Mouse (Mus musculus): Measurements from ENCODE around the gene Rpl27a.
A peak's percentile ranks its signal among the peaks of the same experiment; 100 is the strongest.

DNA sequence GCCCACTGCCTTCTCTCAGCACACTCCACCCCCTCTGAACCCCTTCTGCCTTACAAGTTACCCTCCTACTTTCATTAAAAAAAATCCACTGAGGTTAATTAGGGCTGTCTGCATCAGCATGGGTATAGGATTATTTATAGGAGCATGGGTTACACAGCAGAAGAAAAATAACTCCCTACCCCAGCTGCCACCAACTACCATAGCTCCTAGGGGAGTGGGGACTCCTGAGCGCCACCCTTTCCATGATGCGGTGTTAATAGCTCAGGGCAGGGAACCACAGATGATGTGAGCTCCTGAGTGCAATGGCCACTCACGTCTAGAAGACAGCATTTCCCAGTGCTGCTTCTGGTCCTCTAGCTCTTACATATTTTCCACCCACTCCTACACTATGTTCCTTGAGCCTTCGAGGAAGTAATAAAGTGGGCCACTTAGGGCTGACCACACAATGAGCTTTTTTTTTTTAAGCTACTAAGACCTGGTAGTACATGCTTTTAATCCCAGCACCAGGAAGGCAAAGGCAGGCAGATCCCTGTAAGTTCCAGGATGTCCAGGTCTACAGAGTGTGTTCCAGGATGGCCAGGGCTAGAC is 44.9 kb downstream of the Rpl27a start:
- TF ChIP-seq CTCF (IDR thresholded peaks at IDR 0.05) (no peak), EP300 (IDR thresholded peaks at IDR 0.05) (peak; percentile 74)

All from lung, postnatal 0 days (tissue).